Mouse (Mus musculus) liver, adult 2 months (tissue): ENCODE measurements around the gene Meaf6.

Source experiments
- CTCF ChIP-seq: fragments of 200-500 bp; IDR thresholded peaks from 2 replicates; pipeline ENCODE4 v1.5.1; 2011; ENCODE audit warnings: low read depth, low read length, control low read depth
- POLR2A ChIP-seq: fragments of 200-500 bp; IDR thresholded peaks from 2 replicates; pipeline ENCODE4 v1.6.1; 2011; ENCODE audit warnings: low read length, control low read depth; ENCODE audit not compliant: insufficient read depth; ENCODE audit errors: extremely low read depth

DNA sequence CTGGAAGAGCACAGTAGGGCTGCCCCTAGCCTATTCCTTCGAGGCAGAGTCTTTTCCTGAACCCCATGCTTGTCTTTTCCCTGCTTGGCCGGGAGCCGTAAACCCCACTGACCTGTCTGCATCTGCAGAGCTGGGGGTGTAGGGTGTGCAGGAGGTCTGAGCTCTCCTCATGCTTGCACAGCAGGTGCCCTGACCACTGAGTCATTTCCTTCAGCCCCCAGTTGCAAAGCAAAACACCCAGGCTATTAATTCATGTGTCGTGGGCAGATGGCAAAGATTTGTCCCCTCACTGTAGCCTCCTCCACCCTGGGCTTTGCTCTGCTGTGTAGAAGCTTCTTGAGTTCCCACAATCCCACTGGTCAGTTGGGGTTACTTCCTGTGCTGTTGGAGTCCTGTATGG is 12.5 kb downstream of the Meaf6 start:
- TF ChIP-seq CTCF (no peak), POLR2A (no peak)
